Comparison of ENCODE assay signal across 8 mouse cellular contexts in genomic region chr5:120649374-120649933, GRCm38 (mm10). TPM values are rescaled to one million over a fixed set of nuclear protein-coding genes. Genes with fewer than 3 reads are reported as not detected.
A peak's percentile ranks its signal among the peaks of the same experiment; 100 is the strongest.
DNase-seq lines count a peak whose midpoint lies in the region; ATAC-seq and TF ChIP-seq lines count a peak whose summit lies in the region.

No protein-coding gene starts in this region.

- peaks cover 20% of the 10 kb centered on the region for H3K4me1 ChIP-seq in kidney, embryonic 15.5 days
- H3K4me1 ChIP-seq in G1E (ENCODE audit: insufficient read depth, low read depth, low read length) = peaks cover 75% of the 10 kb centered on the region
- peaks cover 14% of the 10 kb centered on the region for H3K4me1 ChIP-seq in embryonic facial prominence, embryonic 15.5 days
- peaks cover 12% of the 10 kb centered on the region for H3K4me1 ChIP-seq in limb, embryonic 13.5 days

- peak overlapping the region; percentile 34 for H3K4me3 ChIP-seq in kidney, embryonic 15.5 days (replicated peaks)
- peak overlapping the region; percentile 87 for H3K4me3 ChIP-seq in G1E (ENCODE audit: low read depth, low read length)
- peak overlapping the region; percentile 34 for H3K4me3 ChIP-seq in embryonic facial prominence, embryonic 15.5 days (replicated peaks)
- H3K4me3 ChIP-seq in limb, embryonic 13.5 days = peak overlapping the region; percentile 26

- no peak for DNase-seq in kidney, postnatal 4 days
- DNase-seq in G1E (ENCODE audit: low spot score) = no peak
- DNase-seq in spleen, postnatal 36 days (ENCODE audit: low spot score in 2 of 2) = peak; percentile 35 to 46
- DNase-seq in cerebellum, adult 11-12 months = no peak
- DNase-seq in kidney, postnatal 36 days = no peak

- WGBS in kidney, embryonic 15.5 days = 3% methylated on average over 21 of the region's 21 CpGs
- 4% methylated on average over 21 of the region's 21 CpGs for WGBS in embryonic facial prominence, embryonic 15.5 days
- WGBS in limb, embryonic 13.5 days = 4% methylated on average over 19 of the region's 21 CpGs

- H3K9me3 ChIP-seq in kidney, embryonic 15.5 days (replicated peaks) = no peaks in the 10 kb centered on the region
- no peaks in the 10 kb centered on the region for H3K9me3 ChIP-seq in G1E (replicated peaks)
- H3K9me3 ChIP-seq in embryonic facial prominence, embryonic 15.5 days (replicated peaks) = no peaks in the 10 kb centered on the region
- no peaks in the 10 kb centered on the region for H3K9me3 ChIP-seq in limb, embryonic 13.5 days

- peaks cover 62% of the 10 kb centered on the region for H3K27me3 ChIP-seq in kidney, embryonic 15.5 days
- H3K27me3 ChIP-seq in G1E (ENCODE audit: insufficient read depth, low read length) = peaks cover 37% of the 10 kb centered on the region
- peaks cover 54% of the 10 kb centered on the region for H3K27me3 ChIP-seq in embryonic facial prominence, embryonic 15.5 days
- peaks cover 80% of the 10 kb centered on the region for H3K27me3 ChIP-seq in limb, embryonic 13.5 days

- H3K36me3 ChIP-seq in kidney, embryonic 15.5 days = no peaks in the 10 kb centered on the region
- H3K36me3 ChIP-seq in G1E (replicated peaks) = peaks cover 20% of the 10 kb centered on the region
- H3K36me3 ChIP-seq in embryonic facial prominence, embryonic 15.5 days = no peaks in the 10 kb centered on the region
- no peaks in the 10 kb centered on the region for H3K36me3 ChIP-seq in limb, embryonic 13.5 days

- H3K27ac ChIP-seq in kidney, embryonic 15.5 days = no peak overlapping the region
- H3K27ac ChIP-seq in embryonic facial prominence, embryonic 15.5 days (replicated peaks) = no peak overlapping the region
- no peak overlapping the region for H3K27ac ChIP-seq in limb, embryonic 13.5 days

- H3K9ac ChIP-seq in kidney, embryonic 15.5 days = peak overlapping the region; percentile 33; the same call in 1 of the 2 replicates
- H3K9ac ChIP-seq in embryonic facial prominence, embryonic 15.5 days = no peak overlapping the region
- no peak overlapping the region for H3K9ac ChIP-seq in limb, embryonic 13.5 days

- ATAC-seq in kidney, embryonic 15.5 days (replicated peaks; ENCODE audit: low FRiP score) = peak; percentile 61
- no peak for ATAC-seq in G1E (ENCODE audit: extremely low read depth, insufficient number of reproducible peaks, low FRiP score, poor library complexity, severe bottlenecking)
- ATAC-seq in embryonic facial prominence, embryonic 15.5 days (ENCODE audit: insufficient number of reproducible peaks, low FRiP score, low TSS enrichment, low read depth) = no peak; the same call in 1 of the 2 replicates
- ATAC-seq in limb, embryonic 13.5 days (ENCODE audit: low FRiP score, low read depth) = 0 out of 2 replicates have a peak, but pooled peaks have one; percentile 30

- no peak for TF ChIP-seq CTCF in G1E (IDR thresholded peaks at IDR 0.05; ENCODE audit: low read depth, low read length)

- peak overlapping the region; percentile 61 for H3K4me2 ChIP-seq in kidney, embryonic 15.5 days
- peak overlapping the region; percentile 52 for H3K4me2 ChIP-seq in embryonic facial prominence, embryonic 15.5 days (replicated peaks)
- H3K4me2 ChIP-seq in limb, embryonic 13.5 days (replicated peaks) = peak overlapping the region; percentile 58

RNA-seq across cellular contexts. Expression of gene Rasal1, which starts 0.8 kb away (rescaled TPM):
- 0.58 and 0.89 TPM in 2 replicates for polyA plus RNA-seq in kidney, embryonic 15.5 days (2015; fragmentation: Nextera tagmentation; extraction: Ambion mirVana)
- total RNA-seq in G1E (2014; fragmentation: Nextera tagmentation) = 5.6 and 13.2 TPM in 2 replicates
- 1.4 and 1.7 TPM in 2 replicates for total RNA-seq in G1E (2017)
- polyA plus RNA-seq in G1E (2012) = 10.8 and 13.1 TPM in 2 replicates
- 1.2 and 1.3 TPM in 2 replicates for polyA plus RNA-seq in embryonic facial prominence, embryonic 15.5 days (2015; fragmentation: Nextera tagmentation; extraction: Ambion mirVana)
- 0.70 and 0.78 TPM in 2 replicates for polyA plus RNA-seq in limb, embryonic 13.5 days (2015; fragmentation: Nextera tagmentation; extraction: Ambion mirVana)

RNA-seq across cellular contexts. Expression of gene Cfap73, which starts 15.4 kb away (rescaled TPM):
- polyA plus RNA-seq in kidney, embryonic 15.5 days (2015; fragmentation: Nextera tagmentation; extraction: Ambion mirVana) = not detected in 2 replicates
- not detected in 2 replicates for total RNA-seq in G1E (2014; fragmentation: Nextera tagmentation)
- not detected in 2 replicates for total RNA-seq in G1E (2017)
- not detected in 2 replicates for polyA plus RNA-seq in G1E (2012)
- 0.92 and 2.5 TPM in 2 replicates for polyA plus RNA-seq in embryonic facial prominence, embryonic 15.5 days (2015; fragmentation: Nextera tagmentation; extraction: Ambion mirVana)
- polyA plus RNA-seq in limb, embryonic 13.5 days (2015; fragmentation: Nextera tagmentation; extraction: Ambion mirVana) = not detected in 2 replicates

RNA-seq across cellular contexts. Expression of gene Ddx54, which starts 36.9 kb away (rescaled TPM):
- polyA plus RNA-seq in kidney, embryonic 15.5 days (2015; fragmentation: Nextera tagmentation; extraction: Ambion mirVana) = 47.2 and 52.2 TPM in 2 replicates
- total RNA-seq in G1E (2014; fragmentation: Nextera tagmentation) (16.5 and 24.3 TPM in 2 replicates), G1E (2017) (31.5 and 34.7 TPM in 2 replicates)
- 103 and 110 TPM in 2 replicates for polyA plus RNA-seq in G1E (2012)
- polyA plus RNA-seq in embryonic facial prominence, embryonic 15.5 days (2015; fragmentation: Nextera tagmentation; extraction: Ambion mirVana) = 43.4 and 44.5 TPM in 2 replicates
- 46.5 and 47.2 TPM in 2 replicates for polyA plus RNA-seq in limb, embryonic 13.5 days (2015; fragmentation: Nextera tagmentation; extraction: Ambion mirVana)

RNA-seq across cellular contexts. Expression of gene Rita1, which starts 37.1 kb away (rescaled TPM):
- 15.3 and 16.1 TPM in 2 replicates for polyA plus RNA-seq in kidney, embryonic 15.5 days (2015; fragmentation: Nextera tagmentation; extraction: Ambion mirVana)
- 8.4 and 10.5 TPM in 2 replicates for total RNA-seq in G1E (2014; fragmentation: Nextera tagmentation)
- 9.5 and 13.7 TPM in 2 replicates for total RNA-seq in G1E (2017)
- polyA plus RNA-seq in G1E (2012) = 42.4 and 45.7 TPM in 2 replicates
- polyA plus RNA-seq in embryonic facial prominence, embryonic 15.5 days (2015; fragmentation: Nextera tagmentation; extraction: Ambion mirVana) = 15.5 and 15.8 TPM in 2 replicates
- 15.6 and 17.9 TPM in 2 replicates for polyA plus RNA-seq in limb, embryonic 13.5 days (2015; fragmentation: Nextera tagmentation; extraction: Ambion mirVana)

Comparison
In these comparisons a context has a peak if more than half of its experiments do, and no peak if none do; other contexts are left out.
1. ATAC-seq: peak in kidney, embryonic 15.5 days (single experiment) and limb, embryonic 13.5 days (single experiment); none in G1E (single experiment) and embryonic facial prominence, embryonic 15.5 days (single experiment).
2. H3K4me3 ChIP-seq: peak in every context shown above with its lines; median percentile 87 in G1E; 34 in kidney, embryonic 15.5 days; 34 in embryonic facial prominence, embryonic 15.5 days; 26 in limb, embryonic 13.5 days.
3. DNase-seq: peak in spleen, postnatal 36 days (2 of 2); none in kidney, postnatal 4 days (0 of 2), G1E (single experiment), cerebellum, adult 11-12 months (single experiment) and kidney, postnatal 36 days (0 of 2).
4. Peak in every context shown above with its lines, with median percentiles within 50 percentile points of each other: H3K4me2 ChIP-seq.